Mouse (Mus musculus) fat pad, adult 2 months (tissue): Measurements from ENCODE around the gene 4930524B15Rik.
"Not testable (repeated sequence)": the region's sequence is repeated elsewhere in the genome, so short reads cannot be mapped to it uniquely, and the experiment has no call there.

ENCODE experiments used
- DNase-seq: peaks from one replicate; pipeline ENCODE4 v3.0.0-alpha.2; 2011; ENCODE audit warnings: low read depth, low spot score; ENCODE audit errors: extremely low read depth

4930524B15Rik gene

DNA sequence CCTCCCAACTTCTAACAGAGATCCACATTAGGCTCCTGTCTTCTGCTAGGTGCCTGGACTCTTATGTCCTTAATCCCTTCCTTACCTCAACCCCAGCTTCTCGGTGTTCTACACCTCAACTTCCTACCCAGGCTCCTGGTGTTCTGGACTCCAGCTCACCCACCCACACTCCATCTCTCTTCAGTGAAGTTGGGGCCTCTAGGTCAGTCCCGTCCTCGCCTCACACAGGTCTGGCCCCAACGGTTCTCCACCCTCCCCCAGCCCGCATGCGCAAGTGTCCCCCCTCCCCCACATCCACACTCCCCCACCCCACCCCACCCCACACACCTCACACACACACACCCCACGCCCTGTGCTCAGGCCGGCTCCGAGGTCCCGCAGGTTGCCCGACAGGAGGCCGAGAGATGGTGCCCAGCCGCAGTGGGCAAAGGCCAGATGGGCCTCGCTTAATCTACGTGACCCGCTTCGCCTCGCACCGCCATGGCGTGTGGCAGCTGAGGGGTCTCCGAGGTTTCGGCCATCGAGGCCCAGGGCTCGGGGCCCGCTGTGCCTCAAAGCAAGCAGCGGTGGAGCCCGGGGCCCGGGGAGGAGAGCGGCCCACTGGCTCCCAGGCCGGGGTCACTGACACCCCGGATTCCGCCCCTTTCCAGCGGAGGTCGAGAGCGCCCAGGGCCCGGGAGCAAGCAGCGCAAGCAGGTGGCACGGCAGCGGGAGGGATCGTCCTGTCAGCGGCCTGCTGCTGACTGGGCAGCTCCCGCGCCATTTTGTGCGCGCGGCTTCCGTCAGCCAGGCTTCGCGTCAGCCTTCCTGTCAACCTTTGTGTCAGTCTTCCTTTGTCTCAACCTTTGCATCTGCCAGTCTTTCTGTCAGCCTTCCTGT, at the start of gene 4930524B15Rik:
TSS of gene 4930524B15Rik (plus strand) at position 337 of the 879 bp plus-strand sequence.
- DNase-seq = no peak

DNA sequence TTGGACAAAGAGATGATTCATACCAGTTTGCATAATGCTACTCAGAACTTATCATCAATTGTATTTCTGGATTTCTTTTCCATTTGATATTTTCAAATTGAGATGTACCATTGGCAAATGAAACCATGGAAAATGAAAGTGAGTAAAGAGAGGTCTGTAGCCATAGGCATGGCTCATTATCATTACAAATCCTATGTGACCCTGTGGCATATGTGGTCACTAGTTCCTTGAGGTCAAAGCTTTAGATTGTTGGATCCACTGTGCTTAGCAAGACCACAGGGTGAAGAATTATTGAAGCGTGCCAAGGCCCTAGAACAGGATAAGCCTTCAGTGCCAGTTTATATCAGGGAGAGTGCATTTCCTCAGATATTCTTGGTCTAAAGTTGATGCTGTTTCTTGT, 47.6 kb upstream of the 4930524B15Rik start:
- no peak for DNase-seq

DNA sequence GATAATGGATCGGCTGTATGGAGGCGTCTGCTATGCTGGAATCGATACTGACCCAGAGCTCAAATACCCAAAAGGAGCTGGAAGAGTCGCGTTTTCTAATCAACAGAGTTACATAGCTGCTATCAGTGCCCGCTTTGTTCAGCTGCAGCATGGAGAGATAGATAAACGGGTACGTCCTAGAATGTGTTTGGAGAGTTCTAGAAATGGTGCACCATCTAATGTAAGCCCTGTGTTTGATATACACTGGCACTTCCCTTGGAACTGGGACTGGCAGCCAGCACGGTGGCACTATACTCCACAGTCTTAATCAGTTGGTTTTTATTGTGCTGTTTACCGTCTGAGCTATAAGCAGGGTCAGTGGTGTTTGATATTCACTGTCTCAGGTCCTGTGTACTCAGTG, 35.3 kb upstream of the 4930524B15Rik start:
- DNase-seq = no peak

DNA sequence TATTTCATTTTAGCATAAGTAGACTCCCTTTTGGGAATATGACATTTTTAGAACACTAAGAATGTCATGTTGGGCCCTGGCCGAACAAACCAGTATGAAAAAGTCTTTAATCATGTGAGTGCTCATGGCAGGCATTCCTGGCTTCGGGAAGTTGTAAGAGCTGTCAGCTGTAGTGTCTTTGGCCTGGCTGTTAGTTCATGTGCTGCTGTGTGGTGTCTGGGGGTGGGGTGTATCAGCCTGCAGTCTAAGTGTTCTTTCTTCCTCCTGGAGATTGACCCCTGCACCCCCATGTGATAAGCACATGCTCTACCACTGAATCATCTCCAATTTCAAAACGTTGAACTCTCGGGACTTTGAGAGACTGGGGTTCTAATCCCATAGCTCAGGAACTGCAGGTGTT, 29.7 kb upstream of the 4930524B15Rik start:
- no peak for DNase-seq

DNA sequence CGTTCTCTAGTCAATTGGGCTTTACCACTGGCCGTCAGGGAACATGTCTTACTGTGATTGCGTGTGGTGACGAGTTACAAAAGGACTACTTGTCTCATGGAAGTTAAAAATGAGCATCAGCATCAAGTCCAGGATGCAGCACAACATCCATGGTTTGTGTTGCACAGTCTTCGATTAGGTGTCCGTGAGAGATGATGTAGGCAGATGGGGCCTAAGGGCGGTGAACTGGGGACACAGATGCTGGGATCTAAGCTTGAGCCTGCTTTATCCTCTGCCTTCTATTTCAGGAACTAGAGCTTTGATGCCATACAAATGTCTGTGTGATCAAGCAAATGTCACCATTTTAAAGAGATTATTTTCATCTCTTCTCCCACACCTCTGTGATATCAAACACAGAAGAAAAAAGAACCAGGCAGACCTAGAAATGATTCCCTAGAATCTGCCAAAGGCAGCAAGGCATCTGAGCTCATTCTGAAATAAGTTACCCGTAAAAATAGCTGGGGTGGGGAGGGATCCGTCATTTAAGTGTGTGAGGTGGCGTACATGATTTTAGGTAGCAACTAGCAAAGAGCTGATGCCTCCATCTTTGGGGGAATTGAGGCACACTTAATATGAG, 28.4 kb upstream of the 4930524B15Rik start:
- DNase-seq = no peak

DNA sequence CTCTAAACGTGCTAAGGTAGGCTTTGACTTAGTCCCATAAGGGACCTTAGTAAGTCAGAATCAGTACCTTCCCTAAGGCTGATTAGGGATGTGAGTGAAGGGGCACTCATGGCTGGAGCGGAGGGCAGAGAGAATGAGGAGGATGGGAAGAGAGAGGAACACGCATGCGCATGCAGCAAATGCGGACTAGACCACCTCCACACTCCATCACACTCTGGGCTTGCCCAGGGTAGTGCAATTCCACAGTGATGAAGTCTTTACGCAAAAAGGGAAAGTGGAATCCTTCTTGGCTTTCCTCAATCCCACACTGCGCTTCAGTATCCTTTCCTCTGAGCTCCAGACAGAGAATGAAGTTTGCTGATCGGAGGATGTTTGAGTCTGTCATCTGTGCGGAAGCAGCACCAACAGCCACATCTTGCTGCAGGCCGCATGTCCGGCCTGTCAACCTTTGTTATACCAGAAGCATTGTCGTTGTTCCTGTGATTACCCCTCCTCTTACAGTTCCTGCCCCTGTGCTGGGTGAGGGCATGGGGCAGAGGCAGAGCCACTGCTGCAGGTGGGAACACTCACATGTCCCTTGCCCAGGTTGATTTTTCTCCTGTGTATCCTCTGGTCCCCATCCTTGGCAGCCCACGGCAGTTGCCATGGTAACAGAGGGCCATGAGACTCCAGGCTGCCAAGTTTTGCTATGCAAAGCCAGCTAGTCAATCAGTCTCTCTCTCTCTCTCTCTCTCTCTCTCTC, 24.3 kb upstream of the 4930524B15Rik start:
- no peak for DNase-seq

DNA sequence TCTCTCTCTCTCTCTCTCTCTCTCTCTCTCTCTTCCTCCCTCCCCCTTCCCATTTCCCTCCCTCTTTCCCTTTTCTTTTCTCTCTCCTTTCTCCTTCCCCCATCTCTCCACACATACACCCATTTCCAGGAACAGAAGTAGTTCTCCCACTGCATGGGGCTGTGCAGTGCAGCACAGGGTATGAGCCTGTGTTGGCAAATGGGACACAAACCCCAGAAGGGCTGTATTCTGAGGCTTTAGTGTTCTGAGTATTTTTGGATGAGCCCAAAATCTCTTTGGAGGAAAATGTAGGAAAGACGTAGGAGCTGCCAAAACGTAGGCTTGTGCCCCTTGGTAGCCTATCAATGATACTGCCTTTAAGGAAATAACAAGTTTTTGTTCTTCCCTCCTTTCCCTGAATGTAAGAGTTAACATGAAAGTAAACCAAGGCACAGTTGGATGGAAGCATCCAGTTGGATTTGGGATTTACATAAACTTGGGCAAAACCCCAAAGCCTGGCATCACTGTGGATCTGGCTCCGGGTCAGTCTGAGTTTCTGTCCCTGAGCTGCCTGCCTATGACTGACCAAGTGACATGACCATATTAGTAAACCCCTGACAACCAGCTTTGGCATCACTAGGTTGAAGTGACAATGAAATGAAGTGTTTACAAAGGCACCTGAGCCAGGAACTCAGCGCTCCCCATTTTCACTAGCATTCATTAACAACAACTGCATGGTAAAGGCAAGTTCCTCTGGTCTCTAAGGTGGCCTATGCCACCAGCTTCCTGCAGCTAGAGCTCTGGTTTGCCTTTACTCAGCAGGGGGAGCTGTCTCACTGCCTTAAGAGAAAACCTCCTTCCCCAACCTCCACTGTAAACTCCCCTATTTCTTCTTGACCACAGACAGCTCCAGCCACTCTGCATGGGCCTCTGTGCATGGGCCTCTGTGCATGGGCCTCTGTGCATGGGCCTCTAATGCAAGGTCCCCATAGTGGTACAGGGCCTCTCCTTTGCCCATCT, 23.5 kb upstream of the 4930524B15Rik start:
- no peak for DNase-seq

DNA sequence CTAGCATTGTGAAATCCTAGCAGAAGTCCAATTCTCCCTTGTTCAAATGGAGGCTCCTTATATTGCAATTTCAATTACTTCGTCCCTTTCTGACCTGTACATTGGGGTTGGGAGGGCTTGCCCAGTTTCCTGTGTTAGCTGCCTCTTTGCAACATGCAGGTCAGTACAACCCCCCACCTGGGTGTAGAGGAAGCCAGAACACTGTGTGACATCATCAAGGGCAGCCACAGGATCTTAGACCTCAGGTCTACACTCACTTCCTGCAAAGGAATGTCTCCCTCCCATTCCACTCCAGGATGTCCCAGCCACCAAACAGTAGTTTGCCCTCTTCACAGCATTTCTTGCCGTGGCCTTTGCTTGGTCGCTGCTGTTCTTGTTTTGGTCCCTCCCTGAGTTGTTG, 19.9 kb upstream of the 4930524B15Rik start:
- no peak for DNase-seq

DNA sequence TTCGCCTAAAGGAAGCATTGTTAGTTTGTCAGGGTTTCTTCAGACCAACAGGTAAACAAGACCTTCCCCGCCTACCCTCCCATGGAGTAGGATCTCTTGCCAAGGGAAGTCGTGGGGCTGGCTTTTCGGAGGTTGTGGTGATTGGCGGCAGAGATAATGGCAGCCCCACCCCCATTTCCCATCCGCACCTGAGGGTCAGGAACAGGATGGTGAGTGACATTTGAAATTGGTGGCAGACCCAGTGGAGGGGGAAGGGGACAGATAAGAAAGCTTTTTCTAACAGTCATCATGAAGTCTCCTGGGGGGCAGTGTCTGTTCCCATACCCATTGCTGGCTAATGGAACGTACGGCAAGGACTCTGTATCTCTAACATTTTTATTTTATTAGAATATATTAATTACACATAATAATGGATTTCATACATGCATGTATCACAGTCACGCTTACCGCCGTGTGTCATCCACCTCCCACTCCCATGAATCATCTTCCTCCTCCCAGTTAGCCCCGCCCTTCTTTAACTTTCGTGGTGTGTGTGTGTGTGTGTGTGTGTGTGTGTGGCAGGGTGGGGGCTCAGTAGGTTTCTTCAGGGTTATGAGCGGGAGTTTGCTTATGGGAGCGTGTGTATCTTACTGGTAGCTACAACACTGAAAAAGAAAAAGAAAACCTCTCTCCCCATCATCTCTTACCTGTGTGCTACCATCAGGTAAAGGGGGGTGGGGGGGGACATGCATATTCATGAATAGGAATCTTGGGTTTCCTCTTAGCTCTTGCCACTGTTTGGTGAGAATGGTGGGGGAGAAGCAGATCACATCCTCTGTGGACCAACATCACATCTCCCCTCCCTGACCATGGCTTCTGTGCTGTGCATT, 16.7 kb upstream of the 4930524B15Rik start:
- DNase-seq = no peak

GRCm38 (mm10) chr11:31949331-31949785, 16.0 kb upstream of the 4930524B15Rik start:
- no peak for DNase-seq

- DNase-seq = no peak
These were observed 5.3 kb upstream of the 4930524B15Rik start for GRCm38 (mm10) chr11:31960071-31960470.

DNA sequence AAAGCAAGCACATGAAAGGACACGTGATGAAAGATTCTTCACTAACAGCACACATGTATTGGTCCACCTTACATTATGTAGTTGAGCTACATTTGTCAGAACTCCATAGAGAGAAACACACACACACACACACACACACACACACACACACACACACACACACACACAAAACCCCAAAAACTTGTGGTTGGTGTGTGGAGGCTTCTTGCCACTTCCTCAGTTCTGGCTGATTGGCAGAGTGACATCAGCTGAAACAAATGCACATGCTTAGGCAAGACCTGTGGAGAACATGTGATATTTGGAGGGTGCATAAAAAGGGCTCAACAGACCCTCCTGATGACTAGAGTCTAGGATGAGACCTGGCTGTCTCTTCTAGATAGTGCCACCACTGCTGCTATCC, 1.4 kb upstream of the 4930524B15Rik start:
- DNase-seq = no peak

- DNase-seq = no peak
These were observed 8.7 kb downstream of the 4930524B15Rik start for GRCm38 (mm10) chr11:31974132-31974531.

DNA sequence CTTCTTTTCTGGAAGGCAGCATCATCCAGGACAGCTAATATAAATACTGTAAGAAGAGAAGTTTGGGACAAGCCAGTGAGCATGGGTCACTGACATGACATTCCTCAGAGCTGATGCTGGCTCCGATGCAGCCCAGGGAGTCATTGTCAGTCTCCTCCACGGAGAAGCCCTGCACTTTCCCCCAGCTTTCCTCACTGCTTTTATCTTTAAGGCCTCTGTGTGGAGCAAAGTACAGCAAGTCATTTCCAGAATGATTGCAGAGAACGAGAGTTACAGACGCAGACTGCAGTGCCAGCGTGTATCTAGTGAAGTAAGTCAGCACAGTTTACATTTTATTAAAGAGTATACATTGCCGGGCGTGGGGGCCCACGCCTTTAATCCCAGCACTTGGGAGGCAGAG, 9.4 kb downstream of the 4930524B15Rik start:
- no peak for DNase-seq

DNA sequence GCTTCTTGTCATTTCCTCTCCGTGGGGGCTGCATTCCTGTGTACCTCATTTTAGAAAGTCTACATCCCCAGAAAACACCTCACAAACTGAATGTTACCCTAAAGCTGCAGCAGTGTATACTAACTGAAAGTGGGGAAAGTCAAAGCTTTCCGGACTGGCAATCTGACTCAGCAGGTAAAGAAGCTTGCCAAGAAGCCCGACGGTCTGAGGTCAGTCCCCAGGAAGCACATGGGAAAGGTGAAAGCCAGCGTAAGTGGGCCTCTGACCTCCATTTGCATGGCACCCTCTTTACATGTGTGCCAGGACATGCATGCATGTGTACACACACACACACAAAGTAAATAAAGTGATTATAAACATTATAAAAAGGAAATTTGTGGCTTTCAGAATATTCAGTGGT, 10.3 kb downstream of the 4930524B15Rik start:
- no peak for DNase-seq

DNA sequence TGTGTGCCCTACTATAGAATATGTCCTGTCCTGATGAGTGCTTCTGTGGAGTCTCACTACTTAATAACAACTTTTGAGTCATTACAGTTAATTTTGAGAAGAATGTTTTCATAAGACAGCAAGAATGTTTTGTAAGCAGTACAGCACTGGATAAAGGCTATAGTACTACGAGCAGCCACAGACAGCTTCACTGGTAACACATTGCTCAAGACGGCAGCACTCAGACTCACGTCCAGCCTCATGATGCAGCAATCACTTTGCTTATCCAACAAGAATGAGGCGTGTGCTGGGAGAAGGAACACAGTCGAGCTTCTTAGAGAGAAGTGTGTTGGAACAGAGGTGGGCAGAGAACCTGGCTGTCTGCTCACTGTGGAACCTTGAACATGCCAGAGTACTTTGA, 10.7 kb downstream of the 4930524B15Rik start:
- no peak for DNase-seq

DNA sequence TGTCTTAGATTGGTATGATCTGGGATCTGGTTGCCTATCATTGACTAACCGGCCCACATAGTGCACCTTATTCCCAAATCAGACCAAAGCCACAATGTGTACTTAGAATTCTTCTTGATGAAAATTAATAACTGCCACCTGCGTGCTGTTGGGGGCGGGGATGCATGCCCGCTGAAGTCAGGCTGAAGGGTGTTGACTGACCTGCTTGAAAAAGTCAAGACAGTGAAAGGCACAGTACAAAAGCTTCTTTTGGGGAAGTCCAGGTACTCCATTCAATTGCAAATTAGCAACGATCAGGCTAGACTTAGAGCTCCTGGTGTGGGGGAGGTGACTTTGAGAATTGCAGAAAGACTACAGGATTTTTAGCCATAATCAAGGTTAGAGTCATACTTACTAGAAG, 14.7 kb downstream of the 4930524B15Rik start:
- DNase-seq = not testable (repeated sequence)

- no peak for DNase-seq
These were observed 16.4 kb downstream of the 4930524B15Rik start for GRCm38 (mm10) chr11:31981830-31982229.

- DNase-seq = not testable (repeated sequence)
These were observed 17.0 kb downstream of the 4930524B15Rik start for GRCm38 (mm10) chr11:31982247-31982943.
